Mouse (Mus musculus) WW6 (cell line): ENCODE data around the gene Sumf1.
A peak's percentile ranks its signal among the peaks of the same experiment; 100 is the strongest.

ENCODE experiments used
- DNase-seq: peaks from one replicate; pipeline ENCODE4 v3.0.0-alpha.2; 2013; ENCODE audit warnings: low read depth, low spot score

Sumf1 gene

DNA sequence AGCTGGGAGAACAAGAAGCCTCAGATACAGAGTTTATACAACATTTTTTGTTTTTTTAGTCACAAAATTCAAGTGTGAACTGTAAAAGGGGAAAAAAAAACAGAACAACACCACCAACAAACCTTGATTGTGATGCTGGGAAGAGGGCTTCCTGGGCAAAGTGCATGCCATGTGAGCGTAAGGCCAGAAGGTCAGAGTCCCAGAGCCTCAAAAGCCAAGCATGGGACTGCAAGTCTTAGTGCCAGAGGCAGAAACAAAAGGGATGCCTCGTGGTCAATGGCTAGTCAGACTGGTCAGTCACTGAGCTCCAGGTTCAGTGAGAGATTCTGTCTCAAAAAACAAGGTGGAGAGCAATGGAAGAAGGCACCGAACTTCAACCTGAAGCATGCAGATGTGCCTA lies 92.7 kb downstream of the Sumf1 start:
- DNase-seq = no peak

DNA sequence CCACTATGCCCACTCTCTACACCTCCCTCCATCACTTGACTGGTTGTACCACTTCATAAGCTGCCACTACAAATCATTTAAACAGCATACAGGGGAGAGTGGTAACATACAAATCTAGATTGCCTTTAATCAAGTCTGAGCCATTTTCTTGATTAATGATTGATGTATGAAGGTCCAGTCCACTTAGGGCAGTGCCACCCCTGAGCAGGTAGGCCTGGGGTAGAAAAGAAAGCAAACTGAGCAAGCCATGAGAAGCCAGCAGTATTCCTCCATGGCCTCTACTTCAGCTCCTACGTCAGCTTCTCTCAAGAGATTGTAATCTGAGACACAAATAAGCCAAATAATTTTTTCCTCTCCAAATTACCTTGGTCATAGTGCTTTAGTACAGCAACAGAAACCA lies 94.1 kb downstream of the Sumf1 start:
- no peak for DNase-seq

DNA sequence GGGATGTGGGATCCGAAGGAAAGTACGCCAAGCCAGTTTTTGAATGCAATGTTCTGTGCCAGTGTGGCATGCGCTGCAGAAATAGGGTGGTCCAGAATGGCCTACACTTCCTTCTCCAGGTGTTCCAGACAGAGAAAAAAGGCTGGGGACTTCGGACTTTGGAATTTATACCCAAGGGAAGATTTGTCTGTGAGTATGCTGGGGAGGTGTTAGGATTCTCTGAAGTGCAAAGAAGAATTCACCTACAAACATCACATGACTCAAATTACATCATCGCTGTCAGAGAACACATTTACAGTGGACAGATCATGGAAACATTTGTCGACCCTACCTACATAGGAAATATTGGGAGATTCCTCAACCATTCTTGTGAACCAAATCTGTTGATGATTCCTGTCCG lies 109.5 kb downstream of the Sumf1 start:
- no peak for DNase-seq

DNA sequence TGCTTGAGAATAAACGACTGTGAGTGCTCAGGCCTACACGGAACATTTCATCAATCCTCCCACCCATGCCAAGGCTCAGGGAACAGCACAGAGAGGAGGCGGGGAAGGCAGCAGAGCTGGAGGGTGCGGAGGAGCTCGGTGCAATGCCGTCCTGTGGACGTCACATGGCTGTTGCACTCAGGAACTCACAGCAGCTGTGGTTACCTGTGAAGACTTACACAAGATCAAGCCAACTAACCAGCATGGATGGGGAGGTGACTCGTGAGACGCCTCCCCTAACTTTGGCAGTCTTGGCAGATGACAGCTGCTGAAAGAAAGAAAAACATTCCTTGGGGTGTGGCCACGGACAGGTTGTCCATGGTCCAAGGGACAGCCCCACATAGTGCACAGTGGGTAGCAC lies 110.8 kb downstream of the Sumf1 start:
- DNase-seq = no peak

DNA sequence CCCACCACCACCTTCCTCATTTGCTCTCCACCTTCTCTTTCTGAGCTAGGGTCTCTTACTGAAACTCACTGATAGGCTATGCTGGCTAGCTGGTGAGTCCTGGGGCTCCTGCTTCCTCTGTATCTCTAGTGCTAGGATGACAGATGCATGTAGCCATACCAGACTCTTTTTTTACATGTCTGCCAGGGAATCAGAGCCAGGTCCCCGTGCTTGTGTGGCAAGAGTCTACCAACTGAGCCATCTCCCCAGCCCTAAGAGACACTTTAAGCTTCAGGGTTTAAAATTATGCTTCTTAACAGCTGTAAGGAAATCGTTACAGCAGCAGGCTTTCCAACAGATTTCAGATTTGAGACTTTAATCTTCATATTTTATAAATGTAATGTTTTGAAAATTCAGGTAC lies 111.5 kb downstream of the Sumf1 start:
- no peak for DNase-seq

DNA sequence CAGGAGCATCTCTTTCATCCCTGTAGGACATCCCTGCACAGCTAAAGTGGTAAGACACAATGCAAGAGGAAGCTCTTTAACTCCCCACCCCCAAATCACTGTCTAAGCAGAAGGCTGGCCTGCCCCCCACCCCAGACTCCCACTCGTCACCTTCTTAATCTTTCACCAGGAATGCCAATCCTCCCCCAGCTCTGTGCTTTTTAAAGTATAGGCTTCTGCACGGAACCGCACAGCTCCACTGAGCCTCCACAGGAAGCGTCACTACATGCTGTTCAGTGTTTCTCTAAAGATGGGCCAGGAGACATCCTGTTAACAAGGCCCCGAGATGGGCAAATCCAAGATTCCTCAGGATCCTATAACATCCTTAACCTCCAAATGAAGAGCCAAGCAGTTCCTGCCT lies 112.3 kb downstream of the Sumf1 start:
- DNase-seq = no peak

DNA sequence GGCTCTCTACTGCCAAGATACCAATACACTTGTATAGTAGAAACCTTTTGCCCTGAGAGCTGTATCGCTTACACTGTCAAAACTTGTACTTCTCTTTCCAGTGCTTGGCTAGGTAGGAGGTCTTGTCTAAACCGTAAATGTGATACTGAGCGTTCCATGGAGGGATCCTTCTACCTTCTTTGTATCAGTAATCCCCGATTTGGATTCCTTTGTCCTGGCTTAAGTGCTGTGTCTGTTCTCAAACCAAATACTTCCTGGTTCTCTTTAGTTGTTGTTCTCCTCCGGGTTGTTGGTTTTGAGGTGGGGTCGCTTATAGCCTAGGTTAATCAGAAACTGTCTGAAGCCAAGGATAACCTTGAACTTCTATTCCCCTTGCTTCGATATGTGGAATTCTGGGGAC lies 114.4 kb downstream of the Sumf1 start:
- peak; percentile 48 for DNase-seq

DNA sequence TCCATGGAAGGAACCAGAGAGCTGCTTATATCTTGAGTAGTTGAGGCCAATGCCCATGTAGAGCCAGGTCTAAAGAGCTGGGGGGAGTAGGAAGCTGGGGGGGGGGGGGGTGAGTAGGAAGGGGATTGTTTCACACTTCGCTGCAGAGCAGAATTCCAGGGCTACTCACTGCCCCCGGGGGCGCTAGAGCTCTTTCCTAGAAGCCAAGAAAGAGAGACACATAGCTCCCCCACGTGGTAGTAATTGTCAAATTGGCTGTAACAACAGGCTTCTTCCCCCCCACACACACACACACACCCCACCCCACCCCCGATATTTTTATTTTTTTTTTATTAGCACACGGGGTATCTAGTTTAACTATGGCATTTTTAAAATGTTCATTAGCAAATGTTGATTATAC lies 119.8 kb downstream of the Sumf1 start:
- DNase-seq = peak; percentile 34

DNA sequence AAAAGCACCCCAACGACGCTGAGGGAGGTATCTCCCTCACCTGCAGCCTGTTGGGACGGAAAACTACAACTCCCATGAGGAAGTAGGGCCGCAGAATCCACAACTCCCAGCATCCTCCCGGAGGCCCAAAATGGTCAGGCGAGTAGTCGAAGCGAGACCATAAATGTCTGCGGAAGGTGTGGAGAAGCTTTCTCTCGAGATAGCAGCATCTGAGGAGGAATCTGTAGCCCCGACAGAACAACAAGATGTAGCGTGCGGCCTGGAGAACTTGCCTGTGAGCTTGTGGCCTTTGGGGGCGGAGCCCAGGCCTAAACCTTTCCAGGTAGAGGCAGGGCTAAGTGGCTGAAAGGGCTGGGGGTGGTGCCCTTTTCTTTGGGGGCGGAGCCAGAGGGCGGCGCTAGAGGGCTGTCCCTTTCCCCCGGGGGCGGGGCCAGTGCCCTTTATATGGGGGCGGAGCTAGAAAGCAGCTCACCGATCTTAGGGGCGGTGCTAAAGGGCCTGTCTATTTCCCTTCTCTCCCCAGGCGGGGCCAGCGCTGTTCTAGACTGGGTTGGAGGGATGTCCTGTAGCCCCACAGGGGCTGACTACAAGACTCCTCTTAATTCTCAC lies 120.4 kb downstream of the Sumf1 start, which contains the start of gene Setmar:
Setmar (plus strand) TSS at position 128 of the 609 bp plus-strand sequence.
- DNase-seq = peak; percentile 94

DNA sequence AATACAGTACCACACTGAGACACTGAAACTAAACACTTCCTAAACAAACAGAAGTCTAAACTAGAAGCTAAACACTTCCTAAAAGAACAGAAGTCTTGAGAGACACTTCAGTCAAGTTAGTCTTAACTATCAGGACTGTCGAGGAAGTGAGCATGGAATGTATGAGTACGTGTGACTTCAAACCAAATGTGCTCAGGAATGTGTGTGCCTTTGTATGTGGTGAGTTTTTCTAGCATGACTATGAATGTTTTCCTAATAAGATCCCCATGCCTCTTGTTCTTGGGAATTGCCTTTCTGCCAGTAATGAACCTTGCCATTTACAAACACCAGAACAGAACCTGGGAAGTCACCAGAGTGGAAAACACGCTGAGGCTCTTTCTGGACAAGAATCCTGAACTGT lies 124.3 kb downstream of the Sumf1 start:
- DNase-seq = no peak

DNA sequence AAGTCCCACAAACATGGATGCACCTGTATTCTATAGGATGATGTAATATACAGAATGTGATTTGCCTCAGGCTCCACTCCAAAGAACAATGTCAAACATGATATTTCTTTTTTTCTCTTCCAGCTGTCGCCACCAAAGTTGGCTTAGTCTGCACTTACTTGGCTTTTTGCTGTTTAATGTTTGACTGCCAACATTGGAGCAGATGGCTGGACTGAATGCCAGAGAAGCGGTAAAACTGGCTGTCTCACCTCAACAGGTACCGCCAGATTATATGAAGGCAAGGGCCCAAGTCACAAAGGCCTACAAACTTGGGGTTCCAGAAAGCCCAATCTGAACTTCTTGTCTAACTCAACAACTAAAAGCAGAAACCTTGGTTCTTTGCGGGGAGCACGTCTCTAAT lies 127.3 kb downstream of the Sumf1 start:
- no peak for DNase-seq

DNA sequence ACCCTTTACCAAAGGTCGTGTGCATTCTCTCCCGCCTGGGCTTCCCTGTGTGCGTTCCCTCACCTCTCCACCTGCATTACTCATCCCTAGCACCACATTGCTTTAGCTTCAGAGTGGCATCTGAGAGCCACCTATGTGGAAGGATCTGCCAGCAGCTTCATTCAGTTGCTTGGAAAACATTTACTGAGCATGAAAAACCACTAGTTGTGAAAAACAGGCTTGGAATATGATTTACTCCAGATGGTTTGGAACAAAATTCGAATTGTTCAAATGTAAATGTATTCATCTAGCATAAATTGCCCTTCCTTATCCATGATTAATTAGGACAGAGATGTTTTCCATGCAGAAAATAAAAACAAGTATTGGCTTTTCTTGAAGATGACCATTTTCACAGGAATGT lies 128.0 kb downstream of the Sumf1 start:
- DNase-seq = no peak
